Mouse (Mus musculus) right cerebral cortex, postnatal 25 days (tissue): ENCODE results near the gene Nat8f1.
"Not testable (repeated sequence)": the region's sequence is repeated elsewhere in the genome, so short reads cannot be mapped to it uniquely, and the experiment has no call there.

Experiments used
- DNase-seq: peaks from one replicate; pipeline ENCODE4 v3.0.0; 2022

Gene Nat8f1

DNA sequence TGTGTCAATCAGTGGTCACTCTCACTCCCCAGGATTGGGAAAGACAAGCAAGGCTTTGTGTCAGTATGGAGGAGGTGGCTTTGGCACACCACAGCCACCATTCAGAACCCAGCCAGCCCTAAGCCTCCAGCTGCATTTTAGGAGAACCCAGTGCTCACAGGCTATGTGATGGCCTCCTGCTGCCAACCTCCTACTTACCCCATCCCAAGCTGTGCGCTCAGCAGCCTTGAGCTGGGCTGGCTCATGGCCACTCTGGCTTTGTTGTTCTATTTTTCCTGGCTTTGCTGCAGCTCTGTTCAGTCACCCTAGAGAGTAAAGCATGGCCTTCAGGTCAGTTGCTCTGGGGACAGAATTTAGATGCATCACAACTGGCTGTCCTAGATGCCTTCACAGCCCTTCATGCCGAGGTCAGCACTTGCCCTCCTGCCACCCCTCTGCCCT lies 8.6 kb downstream of the Nat8f1 start:
- DNase-seq, result peak; percentile 38

DNA sequence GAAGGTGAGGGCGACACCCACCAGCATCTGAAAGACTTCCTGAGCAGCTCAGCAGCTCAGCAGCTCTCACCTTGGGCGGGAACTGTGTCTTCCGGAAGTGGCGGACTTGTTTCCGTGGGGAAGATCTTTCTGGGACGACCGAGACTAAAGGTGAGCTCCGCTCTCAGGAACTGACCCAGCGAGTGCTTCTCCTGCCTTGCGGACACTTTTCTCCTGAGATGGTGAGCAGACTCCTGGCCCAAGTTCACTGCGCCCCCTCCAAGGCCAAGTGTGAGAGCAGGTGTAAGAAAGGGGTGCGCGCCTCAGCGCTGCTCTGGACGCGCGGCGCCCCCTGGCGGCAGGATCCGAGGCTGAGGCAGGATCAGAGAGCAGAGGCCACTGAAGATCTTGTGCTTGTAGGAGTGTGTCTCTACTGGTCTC lies 10.8 kb downstream of the Nat8f1 start, which contains the start of gene Nat8f4:
Gene Nat8f4 (minus strand): TSS at position 243 of the 420 bp plus-strand sequence.
- DNase-seq, result peak; percentile 78

DNA sequence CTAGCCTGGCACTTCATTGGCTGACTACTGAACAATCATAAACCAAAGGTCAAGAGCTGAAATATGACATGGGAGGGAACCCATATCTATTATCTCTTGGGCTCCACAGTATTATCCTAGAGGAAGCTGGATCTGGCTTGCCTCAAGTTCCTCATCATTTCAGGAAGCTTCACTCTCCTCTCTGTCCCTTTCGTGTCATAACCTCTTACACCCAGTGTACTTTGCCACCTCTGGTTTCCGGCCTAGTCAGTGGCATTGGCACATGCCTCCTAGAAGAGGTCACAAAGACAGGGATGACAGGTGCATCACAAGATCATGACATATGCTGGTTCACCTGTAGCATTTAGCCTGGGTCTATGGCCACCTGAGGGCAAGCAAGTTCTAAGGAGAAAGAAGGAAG lies 13.2 kb downstream of the Nat8f1 start:
- DNase-seq, result no peak

DNA sequence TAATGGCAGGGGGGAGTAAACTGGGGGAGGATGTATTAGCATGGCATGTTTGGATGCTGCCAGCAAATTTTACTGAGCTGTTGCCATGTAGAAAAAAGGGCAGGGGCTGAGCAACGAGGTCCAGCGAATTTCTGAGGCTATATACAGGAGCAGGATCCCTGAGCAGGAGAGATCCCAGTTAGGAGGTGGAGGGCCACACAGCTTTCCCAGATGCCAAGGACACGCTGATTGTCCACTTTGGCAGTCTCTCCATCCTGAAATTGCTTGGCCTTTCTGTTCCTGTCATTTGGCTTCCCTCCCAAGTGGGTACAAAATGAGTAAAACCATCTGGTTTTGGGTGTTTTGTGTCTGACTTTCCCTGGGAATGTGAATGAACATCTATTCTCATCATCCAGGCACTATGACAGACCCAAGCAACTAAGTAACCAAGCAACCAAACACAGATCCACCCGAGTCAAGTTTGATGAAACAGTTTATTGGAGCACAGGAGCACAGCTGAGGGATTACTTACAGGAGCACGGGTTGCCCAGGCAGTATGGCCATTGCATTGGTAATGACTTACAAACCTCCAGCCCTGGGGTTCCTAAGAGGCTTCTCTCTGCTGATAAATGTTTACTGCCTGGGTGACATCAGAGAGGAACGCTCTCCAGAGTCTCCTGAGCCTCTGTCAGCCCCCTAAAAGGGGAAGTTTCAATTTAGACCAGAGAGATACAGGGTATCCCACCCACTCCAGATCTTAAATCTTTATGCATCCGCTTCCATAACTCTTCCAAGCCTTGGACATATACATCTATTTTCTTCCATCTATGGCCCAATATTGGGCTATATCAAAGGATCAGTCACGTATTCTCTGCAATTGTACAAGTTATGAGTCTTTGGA lies 16.7 kb downstream of the Nat8f1 start:
- peak; percentile 9 for DNase-seq

DNA sequence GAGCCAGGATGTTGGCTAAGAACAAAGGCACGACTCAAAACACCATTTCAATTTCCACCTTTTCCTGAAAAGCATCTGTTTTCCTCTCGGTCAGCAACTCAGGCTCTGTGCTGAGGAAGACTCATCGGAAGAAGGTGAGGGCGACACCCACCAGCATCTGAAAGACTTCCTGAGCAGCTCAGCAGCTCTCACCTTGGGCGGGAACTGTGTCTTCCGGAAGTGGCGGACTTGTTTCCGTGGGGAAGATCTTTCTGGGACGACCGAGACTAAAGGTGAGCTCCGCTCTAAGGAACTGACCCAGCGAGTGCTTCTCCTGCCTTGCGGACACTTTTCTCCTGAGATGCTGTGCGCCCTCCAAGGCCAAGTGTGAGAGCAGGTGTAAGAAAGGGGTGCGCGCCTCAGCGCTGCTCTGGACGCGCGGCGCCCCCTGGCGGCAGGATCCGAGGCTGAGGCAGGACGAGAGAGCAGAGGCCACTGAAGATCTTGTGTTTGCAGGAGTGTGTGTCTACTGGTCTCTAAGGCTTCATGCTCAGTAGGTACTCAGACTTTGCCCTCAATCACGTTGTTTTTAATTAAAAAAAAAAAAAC lies 20.3 kb downstream of the Nat8f1 start:
- DNase-seq, result not testable (repeated sequence)

DNA sequence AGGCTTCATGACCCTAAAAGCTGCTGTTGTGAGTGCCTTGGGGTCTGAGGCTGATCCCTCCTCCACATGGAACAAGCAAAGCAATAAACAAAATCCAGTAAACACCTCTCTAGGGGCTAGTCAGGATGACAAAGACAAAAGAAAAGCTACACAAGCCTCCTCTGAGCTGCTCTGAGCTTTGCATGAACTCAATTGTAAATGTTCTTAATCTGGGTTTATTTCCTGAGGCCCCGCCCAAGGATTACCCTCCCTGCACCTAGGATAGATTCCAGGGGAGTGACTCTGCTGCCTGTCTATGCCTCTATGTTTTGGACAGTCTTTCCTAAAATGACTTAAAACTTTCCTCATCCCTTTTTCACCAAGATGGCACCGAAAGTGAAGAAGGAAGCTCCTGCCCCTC lies 26.5 kb downstream of the Nat8f1 start:
- DNase-seq, result no peak

DNA sequence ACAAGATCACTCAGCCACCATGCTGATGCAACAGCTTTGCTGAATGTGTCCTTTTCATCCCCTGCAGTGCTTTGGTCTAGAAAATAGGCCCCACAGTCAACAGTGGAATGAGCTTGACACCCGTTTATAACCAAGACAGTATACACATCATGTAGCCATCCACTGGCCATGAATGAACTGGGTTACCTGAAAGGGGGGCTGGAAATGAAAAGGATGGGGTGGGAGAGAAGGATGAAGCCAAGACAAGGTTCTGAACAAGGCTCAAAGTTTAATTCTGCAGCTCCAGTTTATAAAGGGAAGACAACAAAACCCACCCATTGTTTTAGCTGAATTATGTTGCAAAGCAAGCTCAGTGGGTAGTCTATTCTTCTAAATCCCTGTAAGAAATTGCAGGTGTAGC lies 31.2 kb downstream of the Nat8f1 start:
- DNase-seq, result no peak

DNA sequence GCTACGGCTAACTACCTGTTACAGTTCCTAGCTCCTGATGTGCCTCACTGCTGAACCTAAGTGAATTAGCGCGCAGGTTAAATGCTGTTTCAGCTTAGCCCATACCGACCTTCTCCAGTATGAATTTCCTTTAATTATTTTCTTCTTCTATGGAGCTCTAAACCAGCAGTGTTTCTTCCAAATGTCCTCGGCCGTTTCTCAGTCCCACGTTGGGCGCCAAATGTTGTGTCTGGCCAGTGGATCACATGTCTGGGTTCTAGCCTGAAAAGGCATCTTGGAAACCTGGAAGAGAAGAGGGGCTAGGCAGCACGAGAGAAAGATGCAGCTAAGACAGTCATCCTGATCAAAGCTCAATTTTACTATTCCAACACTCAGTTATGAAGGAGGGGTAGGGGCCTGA lies 32.2 kb downstream of the Nat8f1 start:
- DNase-seq, result not testable (repeated sequence)

DNA sequence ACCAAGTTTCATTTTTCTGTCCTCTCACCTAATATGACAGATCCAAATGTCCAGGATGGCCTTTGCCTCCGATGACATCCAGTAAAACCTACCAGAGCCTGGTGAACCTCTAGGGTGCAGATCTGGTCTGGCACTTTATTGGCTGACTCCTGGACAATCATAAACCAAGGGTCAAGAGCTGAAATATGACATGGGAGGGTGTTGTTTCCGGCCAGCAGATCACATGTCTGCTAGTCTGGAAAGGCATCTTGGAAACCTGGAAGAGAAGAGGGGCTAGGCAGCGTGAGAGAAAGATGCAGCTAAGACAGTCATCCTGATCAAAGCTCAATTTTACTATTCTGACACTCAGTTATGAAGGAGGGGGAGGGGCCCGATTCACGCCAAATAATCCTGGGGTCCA lies 46.5 kb downstream of the Nat8f1 start, which contains the start of gene Nat8f2:
Gene Nat8f2 (minus strand): TSS at position 153 of the 400 bp plus-strand sequence.
- not testable (repeated sequence) for DNase-seq

DNA sequence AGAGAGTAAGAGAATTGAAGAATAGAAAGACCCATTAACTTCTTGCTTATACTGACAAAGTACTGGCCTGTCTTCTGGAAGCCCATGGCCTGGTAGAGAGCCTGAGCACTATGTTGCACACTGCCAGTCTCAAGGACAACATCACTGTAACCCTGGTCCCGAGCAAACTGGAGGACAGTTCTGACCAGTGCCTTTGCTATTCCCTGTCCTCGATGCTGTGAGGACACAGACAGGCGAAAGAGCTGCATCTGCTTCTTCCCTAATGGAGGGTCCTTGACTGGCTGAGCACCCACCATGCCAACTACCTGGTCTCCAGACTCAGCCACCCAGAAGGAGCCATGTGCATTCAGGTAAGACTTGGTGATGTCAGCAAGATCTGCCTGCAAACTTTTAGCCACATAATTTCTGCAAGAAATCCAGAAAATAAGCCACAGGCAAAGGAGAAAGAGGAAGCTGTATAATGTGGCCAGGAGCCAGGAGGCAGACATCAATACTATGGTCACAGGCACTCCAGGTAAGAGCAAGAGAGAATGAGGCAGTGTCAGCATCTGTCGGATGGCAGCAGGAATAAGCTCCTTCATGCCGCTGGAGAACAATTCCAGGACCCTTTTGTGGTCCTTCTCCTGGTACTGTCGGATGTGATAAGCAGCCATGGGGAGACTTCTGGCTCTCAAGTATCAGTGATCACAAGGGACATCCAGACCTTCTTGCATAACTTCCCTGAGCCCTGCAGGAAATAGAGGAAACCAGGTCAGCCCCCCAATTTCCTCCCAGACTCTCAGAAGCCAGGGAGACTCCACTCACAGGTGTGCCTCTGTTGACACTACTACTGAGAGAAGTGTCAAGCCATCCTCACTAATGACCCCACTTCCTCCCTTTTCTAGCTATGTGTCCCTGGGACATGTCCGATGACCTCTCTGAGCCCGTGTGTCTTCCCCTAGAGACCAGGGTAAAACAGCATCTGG lies 47.5 kb downstream of the Nat8f1 start:
- DNase-seq, result no peak

DNA sequence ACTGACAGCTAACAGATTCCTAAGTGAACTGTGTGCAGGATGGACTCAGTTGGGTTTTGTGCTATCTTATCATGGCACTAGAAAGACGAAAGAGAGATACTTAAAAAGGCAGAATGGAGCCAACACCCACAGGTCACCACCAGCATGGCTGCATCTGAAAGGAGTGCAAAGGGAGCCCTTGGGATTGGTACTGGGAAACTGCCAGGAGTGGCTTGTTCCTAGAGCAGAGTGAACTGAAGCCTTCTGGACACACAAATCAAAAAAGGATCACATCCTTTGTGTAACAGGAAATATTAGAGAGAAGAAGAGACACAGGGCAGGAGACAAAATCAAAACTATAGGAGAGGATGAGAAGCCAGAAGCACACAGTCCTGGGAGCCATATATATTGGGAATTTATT lies 48.5 kb downstream of the Nat8f1 start:
- DNase-seq, result not testable (repeated sequence)

DNA sequence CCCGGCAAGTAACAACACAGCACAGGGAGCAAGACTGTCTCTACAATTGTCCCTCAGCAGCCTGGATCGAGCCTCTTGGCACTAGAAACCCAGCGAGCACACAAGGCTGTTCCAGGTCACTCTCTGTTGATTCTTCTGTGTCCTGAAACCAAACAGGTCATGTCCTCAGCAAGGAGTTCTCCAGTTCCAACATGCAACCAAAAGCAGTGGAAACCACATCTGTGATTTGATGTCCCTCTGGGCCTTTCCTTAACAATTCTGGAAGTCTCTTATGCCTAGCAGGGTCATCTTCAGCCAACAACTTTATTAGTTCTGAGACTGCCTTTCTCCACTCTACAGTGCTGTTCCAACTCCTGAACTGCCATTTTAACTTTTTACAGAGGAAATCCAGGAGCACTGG lies 49.3 kb downstream of the Nat8f1 start:
- not testable (repeated sequence) for DNase-seq

DNA sequence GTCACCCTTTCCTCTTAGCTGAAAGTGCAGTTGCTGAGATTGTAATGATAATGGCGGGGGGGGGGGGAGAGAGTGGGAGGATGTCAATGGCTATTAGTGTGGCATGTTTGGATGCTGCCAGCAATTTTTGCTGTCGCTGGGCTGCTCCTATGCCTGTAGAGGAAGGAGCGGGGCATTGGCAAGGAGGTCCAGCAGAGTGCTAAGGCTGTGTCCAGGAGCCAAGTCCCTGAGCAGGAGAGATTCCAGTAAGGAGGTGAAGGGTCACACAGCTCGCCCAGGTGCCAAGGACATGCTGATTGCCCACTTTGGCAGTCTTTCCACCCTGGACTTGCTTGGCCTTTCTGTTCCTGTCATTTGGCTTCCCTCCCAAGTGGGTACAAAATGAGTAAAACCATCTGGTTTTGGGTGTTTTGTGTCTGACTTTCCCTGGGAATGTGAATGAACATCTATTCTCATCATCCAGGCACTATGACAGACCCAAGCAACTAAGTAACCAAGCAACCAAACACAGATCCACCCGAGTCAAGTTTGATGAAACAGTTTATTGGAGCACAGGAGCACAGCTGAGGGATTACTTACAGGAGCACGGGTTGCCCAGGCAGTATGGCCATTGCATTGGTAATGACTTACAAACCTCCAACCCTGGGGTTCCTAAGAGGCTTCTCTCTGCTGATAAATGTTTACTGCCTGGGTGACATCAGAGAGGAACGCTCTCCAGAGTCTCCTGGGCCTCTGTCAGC lies 50.4 kb downstream of the Nat8f1 start:
- not testable (repeated sequence) for DNase-seq

DNA sequence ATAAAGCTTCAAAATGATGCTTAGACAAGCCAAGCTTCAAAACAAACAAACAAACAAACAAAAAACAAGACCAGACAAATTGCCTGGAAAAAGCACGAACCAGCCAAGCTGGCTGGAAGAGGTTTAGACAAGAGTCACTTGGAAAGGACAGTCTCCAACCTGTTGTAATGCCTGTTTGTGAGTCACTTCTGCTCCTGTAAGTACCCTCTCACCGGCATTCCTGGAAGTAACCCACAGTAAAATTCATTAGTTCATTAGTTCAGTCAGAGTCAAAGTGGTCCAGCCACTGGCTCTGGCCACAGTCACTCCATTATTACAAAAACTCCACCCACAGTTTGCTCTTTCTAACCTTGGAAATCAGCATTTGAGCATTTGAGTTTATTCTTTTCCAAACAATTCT lies 51.6 kb downstream of the Nat8f1 start:
- no peak for DNase-seq

DNA sequence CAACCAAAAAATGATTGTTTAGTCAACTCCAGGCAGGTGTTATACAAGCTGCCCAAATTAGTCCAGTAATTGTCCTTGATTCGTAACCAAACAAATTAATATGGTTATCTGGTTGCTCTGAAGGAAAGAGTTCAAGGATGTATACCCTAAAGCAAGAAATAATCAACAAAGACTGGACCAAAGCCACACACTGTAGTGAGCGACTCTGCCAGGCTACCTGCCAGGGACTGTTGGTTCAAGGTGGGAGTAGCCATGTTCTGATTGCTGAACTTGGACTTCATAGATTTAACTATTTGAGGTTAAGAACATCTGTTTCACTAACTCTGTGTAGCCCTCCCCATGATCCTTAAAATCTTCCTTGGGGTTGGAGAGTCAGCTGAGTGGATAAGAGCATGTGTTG lies 52.4 kb downstream of the Nat8f1 start:
- DNase-seq, result no peak

DNA sequence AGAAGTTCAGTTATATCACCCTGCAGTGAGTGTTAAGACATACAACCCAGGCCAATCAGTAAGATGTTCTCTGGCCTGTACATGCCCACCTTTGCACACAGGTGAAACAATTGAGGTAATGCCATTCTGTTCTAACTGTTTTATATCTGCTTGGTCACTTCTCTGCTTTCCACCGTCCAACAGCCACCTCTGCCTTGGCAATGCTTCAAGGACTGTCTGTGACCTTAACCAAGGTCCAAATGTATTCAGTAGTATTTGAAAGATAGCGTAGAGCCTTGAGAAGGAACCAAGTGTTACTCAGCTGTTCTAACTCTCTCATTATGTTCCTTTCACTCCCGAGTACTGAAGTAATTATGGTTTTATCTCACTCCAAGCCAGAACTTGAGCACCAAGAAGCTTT lies 52.9 kb downstream of the Nat8f1 start:
- DNase-seq, result no peak

DNA sequence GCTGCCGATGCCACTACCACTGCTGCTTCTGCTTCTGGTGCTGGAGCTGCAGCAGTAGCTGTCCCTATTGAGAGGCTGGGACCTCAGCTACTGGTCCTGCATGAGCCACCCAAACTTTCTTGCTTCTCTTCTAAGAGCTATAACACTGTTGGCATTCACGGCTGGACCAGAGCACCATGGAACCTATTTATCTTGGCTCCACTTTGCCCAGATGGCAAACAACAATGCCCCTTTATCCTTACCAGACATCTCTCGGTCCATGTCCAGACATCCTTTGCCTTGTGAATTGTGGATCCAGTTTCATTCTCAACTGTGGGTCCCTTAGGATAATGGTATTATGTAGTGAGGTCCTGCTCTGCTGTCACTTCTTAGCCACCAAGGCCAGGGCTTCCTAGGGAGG lies 54.2 kb downstream of the Nat8f1 start:
- DNase-seq, result no peak
